Mouse (Mus musculus) embryonic fibroblast, embryonic 13.5 days (primary cell): ENCODE results near the gene Pln.

Experiments
- CTCF ChIP-seq: IDR thresholded peaks from 2 replicates; pipeline ENCODE4 v1.5.1; 2011; ENCODE audit warnings: mild to moderate bottlenecking, control low read depth, low read length, moderate library complexity, borderline replicate concordance; ENCODE audit not compliant: insufficient read depth
- POLR2A ChIP-seq: IDR thresholded peaks from 2 replicates; pipeline ENCODE4 v1.6.1; 2011; ENCODE audit warnings: low read depth, mild to moderate bottlenecking, control low read depth, low read length, moderate library complexity

- TF ChIP-seq CTCF (no peak), POLR2A (no peak)
These were observed 4.7 kb upstream of the Pln start for GRCm38 (mm10) chr10:53332752-53333151.
